Mouse (Mus musculus) cortical plate, adult 2 months (tissue): Measurements from ENCODE around the gene Svs1.

Source experiments
- CTCF ChIP-seq: fragments of 200-500 bp; IDR thresholded peaks from 2 replicates; pipeline ENCODE4 v1.5.1; 2011; ENCODE audit warnings: mild to moderate bottlenecking, control low read depth, low read length; ENCODE audit not compliant: insufficient read depth; ENCODE audit errors: extremely low read depth
- POLR2A ChIP-seq: fragments of 200-500 bp; IDR thresholded peaks from 2 replicates; pipeline ENCODE4 v1.6.1; 2011; ENCODE audit warnings: mild to moderate bottlenecking, low read length, control low read depth; ENCODE audit not compliant: insufficient read depth; ENCODE audit errors: extremely low read depth

DNA sequence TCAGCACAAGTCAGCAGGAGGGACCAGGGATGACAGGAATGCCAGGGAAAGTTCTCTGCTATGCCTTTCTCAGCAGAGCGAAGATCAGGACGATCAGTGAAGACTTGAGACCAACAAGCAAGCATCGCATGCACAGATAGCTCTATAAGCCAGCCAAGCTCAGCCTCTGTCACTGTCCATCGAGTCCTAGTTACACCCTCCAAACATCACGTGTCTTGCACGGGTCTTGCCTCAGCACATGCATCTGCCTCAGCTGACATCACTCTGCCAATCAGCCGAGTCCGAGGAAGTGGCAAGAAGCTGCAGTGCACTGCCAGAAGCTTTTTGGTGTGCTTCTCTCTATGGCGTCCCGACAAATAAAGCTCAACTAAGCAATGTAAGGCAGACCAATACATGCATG lies 36.7 kb downstream of the Svs1 start:
- TF ChIP-seq POLR2A (no peak), CTCF (no peak)
